Mouse (Mus musculus) forebrain, embryonic 14.5 days (tissue): Measurements from ENCODE around the gene Sap30. TPM values are rescaled to one million over a fixed set of nuclear protein-coding genes. Genes with fewer than 3 reads are reported as not detected.

Source experiments
- ATAC-seq: fragments of 200-750 bp; cut with Nextera tagmentation; 2 replicates; pipeline ENCODE4 v1.8.0; 2017; ENCODE audit warnings: mild to moderate bottlenecking, moderate library complexity
- DNase-seq: peaks from one replicate; pipeline ENCODE4 v3.0.0-alpha.2; 2015; ENCODE audit warnings: low spot score
- H3K27ac ChIP-seq: fragments of 300-500 bp; sonication (generic); 2 replicates; pipeline ENCODE4 v1.5.1; 2014; ENCODE audit warnings: low read depth, mild to moderate bottlenecking, control low read depth, low read length, moderate library complexity
- H3K27me3 ChIP-seq: fragments of 300-500 bp; sonication (generic); replicated peaks from 2 replicates; pipeline ENCODE4 v1.6.1; 2014; ENCODE audit warnings: low read length, control low read depth, mixed read lengths; ENCODE audit not compliant: control insufficient read depth, insufficient read depth
- H3K36me3 ChIP-seq: fragments of 300-500 bp; sonication (generic); 2 replicates; pipeline ENCODE4 v1.6.1; 2014; ENCODE audit warnings: low read length, control low read depth; ENCODE audit not compliant: control insufficient read depth, insufficient read depth
- H3K4me1 ChIP-seq: fragments of 300-500 bp; sonication (generic); 2 replicates; pipeline ENCODE4 v1.6.1; 2014; ENCODE audit warnings: antibody characterized with exemption, low read length, control low read depth; ENCODE audit not compliant: control insufficient read depth, insufficient read depth
- H3K4me2 ChIP-seq: fragments of 300-500 bp; sonication (generic); 2 replicates; pipeline ENCODE4 v1.6.1; 2014; ENCODE audit warnings: mild to moderate bottlenecking, control low read depth, low read length
- H3K4me3 ChIP-seq: fragments of 300-500 bp; sonication (generic); 2 replicates; pipeline ENCODE4 v1.5.1; 2014; ENCODE audit warnings: low read depth, low read length, control low read depth
- H3K9ac ChIP-seq: fragments of 300-500 bp; sonication (generic); 2 replicates; pipeline ENCODE4 v1.6.1; 2014; ENCODE audit warnings: mild to moderate bottlenecking, low read length, control low read depth, moderate library complexity
- H3K9me3 ChIP-seq: fragments of 300-500 bp; sonication (generic); replicated peaks from 2 replicates; pipeline ENCODE4 v1.6.1; 2016; ENCODE audit warnings: low read length, control low read depth, mixed read lengths; ENCODE audit not compliant: control insufficient read depth
- WGBS: fragments of 180-500 bp; shearing (Covaris S2); extraction: QIAGEN DNeasy Blood & Tissue Kit; methylation state at CpG from one replicate; pipeline ENCODE4 v1.1.7; 2014; 5-methylcytosine and 5-hydroxymethylcytosine counted together
- polyA plus RNA-seq: library from polyadenylated mRNA; unstranded; fragments of >200 nt; fragmentation: Nextera tagmentation; extraction: Ambion mirVana; gene quantifications from 2 replicates; pipeline ENCODE4 v1.2.1, GENCODE M21; 2014

Gene Sap30
- polyA plus RNA-seq, 1 experiment from 2014 or later = 91.1 TPM

GRCm38 (mm10) chr8:57441131-57441530, 46.5 kb downstream of the Sap30 start:
- ATAC-seq = no peak
- 88% methylated on average over 4 of the region's 4 CpGs for WGBS

GRCm38 (mm10) chr8:57436437-57436796, 51.2 kb downstream of the Sap30 start:
- Histone ChIP-seq H3K4me2 (peak overlapping the region; percentile 10; the same call in 1 of the 2 replicates), H3K36me3 (no peaks in the 10 kb centered on the region), H3K9me3 (no peaks in the 10 kb centered on the region), H3K4me3 (no peak overlapping the region), H3K27ac (peak overlapping the region; percentile 0; the same call in 1 of the 2 replicates), H3K27me3 (no peaks in the 10 kb centered on the region), H3K4me1 (peaks cover 8% of the 10 kb centered on the region; the same call in 1 of the 2 replicates), H3K9ac (no peak overlapping the region)
- ATAC-seq (peak; percentile 72), DNase-seq (no peak)
- WGBS = 56% methylated on average over 9 of the region's 9 CpGs

More at GRCm38 (mm10) chr8:57441131-57441530, 46.5 kb downstream of the Sap30 start:
- no peaks in the 10 kb centered on the region for H3K27me3 ChIP-seq
- no peaks in the 10 kb centered on the region for H3K36me3 ChIP-seq
- DNase-seq = no peak
- no peak overlapping the region for H3K27ac ChIP-seq
- H3K4me3 ChIP-seq = no peak overlapping the region
- H3K4me1 ChIP-seq = peaks cover 4% of the 10 kb centered on the region; the same call in 1 of the 2 replicates
- H3K9me3 ChIP-seq = no peaks in the 10 kb centered on the region
- no peak overlapping the region for H3K9ac ChIP-seq
- no peak overlapping the region for H3K4me2 ChIP-seq

- Histone ChIP-seq H3K27me3 (no peaks in the 10 kb centered on the region), H3K27ac (peak overlapping the region; percentile 56; the same call in 1 of the 2 replicates), H3K4me3 (no peak overlapping the region), H3K9ac (no peak overlapping the region), H3K4me1 (peaks cover 8% of the 10 kb centered on the region; the same call in 1 of the 2 replicates), H3K9me3 (no peaks in the 10 kb centered on the region), H3K36me3 (no peaks in the 10 kb centered on the region), H3K4me2 (peak overlapping the region; percentile 10; the same call in 1 of the 2 replicates)
- WGBS = 35% methylated on average over 18 of the region's 18 CpGs
- DNase-seq (peak; percentile 91), ATAC-seq (peak; percentile 84)
Measured at GRCm38 (mm10) chr8:57435768-57436436, 51.8 kb downstream of the Sap30 start.

GRCm38 (mm10) chr8:57432802-57433201, 54.9 kb downstream of the Sap30 start:
- Histone ChIP-seq H3K36me3 (no peaks in the 10 kb centered on the region), H3K4me3 (no peak overlapping the region), H3K9ac (no peak overlapping the region), H3K4me2 (no peak overlapping the region), H3K27me3 (no peaks in the 10 kb centered on the region), H3K27ac (no peak overlapping the region), H3K4me1 (peaks cover 8% of the 10 kb centered on the region; the same call in 1 of the 2 replicates), H3K9me3 (no peaks in the 10 kb centered on the region)
- no peak for ATAC-seq
- DNase-seq = no peak
- WGBS = 95% methylated on average over 5 of the region's 5 CpGs

Other genes starting within 250 kb of the Sap30 start
- gene Hand2, start 166.9 kb downstream of the Sap30 start, polyA plus RNA-seq = not detected in 2 replicates
- 6.9 and 10.1 TPM in 2 replicates for gene Scrg1, start 31.9 kb downstream of the Sap30 start, polyA plus RNA-seq
- gene Hmgb2, start 24.0 kb upstream of the Sap30 start, polyA plus RNA-seq = 186 and 201 TPM in 2 replicates
- gene Galnt7, start 165.2 kb upstream of the Sap30 start, polyA plus RNA-seq = 9.1 and 10.3 TPM in 2 replicates